12 mouse cellular contexts compared by ENCODE assay signal in genomic region chr4:32516126-32516525, GRCm38 (mm10).
"Had no signal": no experiment of that assay in that cellular context is flagged by ENCODE, and none has a peak within 500 bp of the region (broad histone marks: within the 10 kb centered on the region; RNA-seq: fewer than 3 reads in every experiment).

No protein-coding gene starts in this region.

- H3K27me3 ChIP-seq: limb, embryonic 15.5 days; neural tube, embryonic 13.5 days; stomach, embryonic 15.5 days had no signal

- H3K4me2 ChIP-seq: limb, embryonic 15.5 days; neural tube, embryonic 13.5 days; stomach, embryonic 15.5 days had no signal

- H3K4me3 ChIP-seq: limb, embryonic 15.5 days; neural tube, embryonic 13.5 days; stomach, embryonic 15.5 days had no signal

- H3K36me3 ChIP-seq: limb, embryonic 15.5 days; neural tube, embryonic 13.5 days; stomach, embryonic 15.5 days had no signal

- H3K27ac ChIP-seq: limb, embryonic 15.5 days; liver, embryonic 14.5 days; stomach, embryonic 15.5 days had no signal

- DNase-seq: kidney, postnatal 14 days; left cerebral cortex, postnatal 4 days; lung, adult 18-20 months; midbrain, embryonic 14.5 days; retina, postnatal 1 day; right cerebral cortex, postnatal 4 days; thymus, adult 2 months; thymus, postnatal 25 days had no signal

- H3K9ac ChIP-seq: limb, embryonic 15.5 days; liver, embryonic 14.5 days; neural tube, embryonic 13.5 days; stomach, embryonic 15.5 days had no signal

- H3K9me3 ChIP-seq: limb, embryonic 15.5 days; neural tube, embryonic 13.5 days; stomach, embryonic 15.5 days had no signal
